Mouse (Mus musculus): ENCODE measurements around the gene Tmem51.

DNA sequence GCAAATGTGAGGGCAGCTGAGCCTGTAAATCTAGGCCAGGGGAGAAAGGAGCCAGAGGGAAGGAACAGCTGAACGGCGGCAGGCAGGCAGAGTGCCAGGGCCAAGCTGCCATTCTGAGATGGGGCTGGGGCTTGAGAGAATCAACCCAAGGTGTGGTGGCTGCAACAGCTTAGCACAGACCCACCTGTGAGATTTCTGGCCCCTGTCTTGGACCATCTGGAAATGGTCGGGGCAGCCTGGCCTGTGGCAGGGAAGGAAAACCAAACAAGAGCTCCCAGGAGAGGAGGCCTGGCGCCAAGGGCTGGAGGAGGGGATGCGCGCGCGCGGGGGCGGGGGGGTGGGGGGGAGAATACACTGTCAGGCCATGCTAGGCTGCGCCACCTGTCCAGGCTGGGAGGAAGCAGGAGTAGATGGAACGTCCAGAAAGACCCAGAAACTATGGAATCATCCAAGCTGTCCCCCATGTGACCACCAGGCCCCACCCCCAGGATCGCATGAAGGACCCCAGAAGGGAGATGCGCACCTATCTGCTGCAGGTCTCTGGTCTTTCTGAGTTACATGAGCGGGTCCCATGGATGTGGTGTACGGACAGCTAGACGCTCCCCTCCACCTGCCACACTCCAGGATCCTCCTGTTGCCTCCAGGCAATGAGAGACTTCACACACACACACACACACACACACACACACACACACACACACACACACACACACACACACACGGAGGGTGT, 3.0 kb downstream of the Tmem51 start:
- no peak for TF ChIP-seq CTCF (IDR thresholded peaks at IDR 0.05; ENCODE audit: low read depth)
- TF ChIP-seq EP300 (IDR thresholded peaks at IDR 0.05; ENCODE audit: low read depth): no peak

All from heart, postnatal 0 days (tissue).